Mouse (Mus musculus) colon, adult 2 months (tissue): Measurements from ENCODE around the gene Clps. TPM values are rescaled to one million over a fixed set of nuclear protein-coding genes. Genes with fewer than 3 reads are reported as not detected.

Source experiments
- polyA plus RNA-seq: library from polyadenylated mRNA; depleted of rRNA; stranded (reverse); fragments of >200 nt; gene quantifications from 2 replicates; pipeline ENCODE4 v1.2.3, GENCODE M21; 2012; rRNA removed

The Clps gene
- 161 and 4,635 TPM in 2 replicates for polyA plus RNA-seq

GRCm38 (mm10) chr17:28560598-28560997 lies at the start of gene Clps:
Gene Clps, minus strand, starts transcription at chr17:28560766.

GRCm38 (mm10) chr17:28575244-28576125 lies 14.9 kb upstream of the Clps start, which contains the start of gene Lhfpl5:
Gene Lhfpl5, plus strand, starts transcription at chr17:28575641.

GRCm38 (mm10) chr17:28549111-28549510 lies 11.5 kb downstream of the Clps start, which contains the start of gene Clpsl2:
Gene Clpsl2, plus strand, starts transcription at chr17:28549411.

GRCm38 (mm10) chr17:28530506-28530905 lies 30.1 kb downstream of the Clps start, which contains the start of gene Armc12:
Gene Armc12, plus strand, starts transcription at chr17:28530806.

GRCm38 (mm10) chr17:28517441-28517955 lies 43.1 kb downstream of the Clps start, which contains the start of gene Fkbp5:
Gene Fkbp5, minus strand, starts transcription at chr17:28517527.

Other genes with a start within 250 kb of the Clps start
- 15.9 and 21.3 TPM in 2 replicates for gene Fance, start 247.2 kb downstream of the Clps start, polyA plus RNA-seq
- gene Rpl10a, start 232.3 kb downstream of the Clps start, polyA plus RNA-seq: 3,183 and 4,590 TPM in 2 replicates
- gene Tead3, start 209.9 kb downstream of the Clps start, polyA plus RNA-seq: 36.0 and 39.2 TPM in 2 replicates
- gene Tulp1, start 195.5 kb downstream of the Clps start, polyA plus RNA-seq: 0.36 and 1.0 TPM in 2 replicates
- 48.6 and 72.9 TPM in 2 replicates for gene Fkbp5, start 43.2 kb downstream of the Clps start, polyA plus RNA-seq
- not detected in 2 replicates for gene Armc12, start 30.0 kb downstream of the Clps start, polyA plus RNA-seq
- not detected in 2 replicates for gene Clpsl2, start 11.4 kb downstream of the Clps start, polyA plus RNA-seq
- gene Lhfpl5, start 14.9 kb upstream of the Clps start, polyA plus RNA-seq: 1.3 and 1.5 TPM in 2 replicates
- gene Srpk1, start 61.9 kb upstream of the Clps start, polyA plus RNA-seq: 15.2 and 19.0 TPM in 2 replicates
- gene Slc26a8, start 129.5 kb upstream of the Clps start, polyA plus RNA-seq: 0.38 and 0.73 TPM in 2 replicates
- gene Mapk14, start 130.6 kb upstream of the Clps start, polyA plus RNA-seq: 61.2 and 72.0 TPM in 2 replicates
- gene AC170998.1, start 165.3 kb upstream of the Clps start, polyA plus RNA-seq: 0.66 TPM in 1 of 2 replicates, not detected in the other
- 225 and 282 TPM in 2 replicates for gene Mapk13, start 208.5 kb upstream of the Clps start, polyA plus RNA-seq
- gene Brpf3, start 240.3 kb upstream of the Clps start, polyA plus RNA-seq: 98.6 and 106 TPM in 2 replicates